ENCODE assay signal across 8 mouse cellular contexts in genomic region chr7:19084277-19084771, GRCm38 (mm10). TPM values are rescaled to one million over a fixed set of nuclear protein-coding genes. Genes with fewer than 3 reads are reported as not detected.
DNase-seq lines count a peak whose midpoint lies in the region; ATAC-seq and TF ChIP-seq lines count a peak whose summit lies in the region.

No protein-coding gene starts in this region.

- peak; percentile 21; the same call in 1 of the 2 replicates for TF ChIP-seq POLR2A in embryonic fibroblast, embryonic 13.5 days (IDR thresholded peaks at IDR 0.05; ENCODE audit: low read depth, low read length)

- intact Hi-C loops in left cerebral cortex, postnatal 36 days (cut with DNase I), result no loop called here

- no peaks in the 10 kb centered on the region for H3K9me3 ChIP-seq in midbrain, embryonic 13.5 days
- no peaks in the 10 kb centered on the region for H3K9me3 ChIP-seq in midbrain, embryonic 14.5 days (ENCODE audit: control insufficient read depth, low read length)
- H3K9me3 ChIP-seq in liver, embryonic 13.5 days (replicated peaks), result no peaks in the 10 kb centered on the region
- no peaks in the 10 kb centered on the region for H3K9me3 ChIP-seq in forebrain, embryonic 14.5 days (replicated peaks; ENCODE audit: control insufficient read depth, low read length)

- ATAC-seq in midbrain, embryonic 13.5 days, result peak; percentile 5; the same call in 1 of the 2 replicates
- ATAC-seq in midbrain, embryonic 14.5 days (ENCODE audit: low FRiP score, low TSS enrichment), result no peak
- no peak for ATAC-seq in liver, embryonic 13.5 days (ENCODE audit: low read depth)
- no peak for ATAC-seq in forebrain, embryonic 14.5 days
- ATAC-seq in inflammation-experienced regulatory T-cells, adult 6 months, result no peak

- H3K36me3 ChIP-seq in midbrain, embryonic 13.5 days, result peaks cover 78% of the 10 kb centered on the region
- peaks cover 74% of the 10 kb centered on the region for H3K36me3 ChIP-seq in midbrain, embryonic 14.5 days (ENCODE audit: control insufficient read depth, insufficient read depth, low read length)
- H3K36me3 ChIP-seq in liver, embryonic 13.5 days, result peaks cover 42% of the 10 kb centered on the region
- H3K36me3 ChIP-seq in forebrain, embryonic 14.5 days (ENCODE audit: control insufficient read depth, insufficient read depth, low read length), result peaks cover 73% of the 10 kb centered on the region

- H3K4me2 ChIP-seq in midbrain, embryonic 13.5 days (replicated peaks), result no peak overlapping the region
- H3K4me2 ChIP-seq in midbrain, embryonic 14.5 days (ENCODE audit: low read length), result no peak overlapping the region
- H3K4me2 ChIP-seq in liver, embryonic 13.5 days, result peak overlapping the region; percentile 30; the same call in 1 of the 2 replicates
- H3K4me2 ChIP-seq in forebrain, embryonic 14.5 days (ENCODE audit: low read length), result no peak overlapping the region

- TF ChIP-seq CTCF in embryonic fibroblast, embryonic 13.5 days (IDR thresholded peaks at IDR 0.05; ENCODE audit: borderline replicate concordance, insufficient read depth, low read length), result no peak

- WGBS in midbrain, embryonic 13.5 days, result 79% methylated on average over 6 of the region's 6 CpGs
- WGBS in midbrain, embryonic 14.5 days, result 70% methylated on average over 6 of the region's 6 CpGs
- 28% methylated on average over 6 of the region's 6 CpGs for WGBS in liver, embryonic 13.5 days (ENCODE audit: insufficient replicate concordance)
- 83% methylated on average over 6 of the region's 6 CpGs for WGBS in forebrain, embryonic 14.5 days

- no peak for DNase-seq in midbrain, embryonic 14.5 days
- DNase-seq in liver, embryonic 13.5 days, result no peak
- peak; percentile 81 to 85 for DNase-seq in spleen, postnatal 36 days (ENCODE audit: low spot score in 2 of 2)
- no peak for DNase-seq in forebrain, embryonic 14.5 days (ENCODE audit: low spot score)
- no peak for DNase-seq in left cerebral cortex, postnatal 36 days (ENCODE audit: low spot score in 2 of 2)

- no peak overlapping the region for H3K4me3 ChIP-seq in midbrain, embryonic 13.5 days (replicated peaks)
- no peak overlapping the region for H3K4me3 ChIP-seq in midbrain, embryonic 14.5 days (replicated peaks; ENCODE audit: low read depth, low read length)
- no peak overlapping the region; the same call in 1 of the 2 replicates for H3K4me3 ChIP-seq in embryonic fibroblast, embryonic 13.5 days (ENCODE audit: insufficient read depth, low read length)
- H3K4me3 ChIP-seq in liver, embryonic 13.5 days (replicated peaks), result peak overlapping the region; percentile 22
- no peak overlapping the region for H3K4me3 ChIP-seq in forebrain, embryonic 14.5 days (ENCODE audit: low read depth, low read length)

- H3K27ac ChIP-seq in midbrain, embryonic 13.5 days, result no peak overlapping the region
- H3K27ac ChIP-seq in midbrain, embryonic 14.5 days (replicated peaks; ENCODE audit: low read depth, low read length), result no peak overlapping the region
- H3K27ac ChIP-seq in embryonic fibroblast, embryonic 13.5 days (ENCODE audit: insufficient read depth, low read length), result peak overlapping the region; percentile 32
- no peak overlapping the region; the same call in 1 of the 2 replicates for H3K27ac ChIP-seq in liver, embryonic 13.5 days
- H3K27ac ChIP-seq in forebrain, embryonic 14.5 days (ENCODE audit: low read depth, low read length), result no peak overlapping the region

- H3K27me3 ChIP-seq in midbrain, embryonic 13.5 days, result no peaks in the 10 kb centered on the region
- H3K27me3 ChIP-seq in midbrain, embryonic 14.5 days (ENCODE audit: control insufficient read depth, insufficient read depth, low read length), result no peaks in the 10 kb centered on the region
- H3K27me3 ChIP-seq in liver, embryonic 13.5 days, result peaks cover 71% of the 10 kb centered on the region
- H3K27me3 ChIP-seq in forebrain, embryonic 14.5 days (replicated peaks; ENCODE audit: control insufficient read depth, insufficient read depth, low read length), result no peaks in the 10 kb centered on the region

- peaks cover 25% of the 10 kb centered on the region for H3K4me1 ChIP-seq in midbrain, embryonic 13.5 days (replicated peaks)
- H3K4me1 ChIP-seq in midbrain, embryonic 14.5 days (ENCODE audit: control insufficient read depth, insufficient read depth, low read length), result no peaks in the 10 kb centered on the region
- no peaks in the 10 kb centered on the region; the same call in 1 of the 2 replicates for H3K4me1 ChIP-seq in embryonic fibroblast, embryonic 13.5 days (ENCODE audit: control insufficient read depth, insufficient read depth, low read length)
- H3K4me1 ChIP-seq in liver, embryonic 13.5 days (replicated peaks), result peaks cover 75% of the 10 kb centered on the region
- no peaks in the 10 kb centered on the region for H3K4me1 ChIP-seq in forebrain, embryonic 14.5 days (ENCODE audit: control insufficient read depth, insufficient read depth, low read length)

- H3K9ac ChIP-seq in midbrain, embryonic 13.5 days (replicated peaks), result peak overlapping the region; percentile 11; the same call in 1 of the 2 replicates
- no peak overlapping the region for H3K9ac ChIP-seq in midbrain, embryonic 14.5 days (replicated peaks; ENCODE audit: low read length)
- H3K9ac ChIP-seq in liver, embryonic 13.5 days, result peak overlapping the region; percentile 41
- no peak overlapping the region for H3K9ac ChIP-seq in forebrain, embryonic 14.5 days (ENCODE audit: low read length)

RNA-seq across cellular contexts. Expression of gene Dmpk, which starts 0.7 kb away (rescaled TPM):
- 8.8 and 15.6 TPM in 2 replicates for polyA plus RNA-seq in midbrain, embryonic 13.5 days (2015; fragmentation: Nextera tagmentation; extraction: Ambion mirVana)
- 9.8 and 13.2 TPM in 2 replicates for polyA plus RNA-seq in midbrain, embryonic 14.5 days (2014; fragmentation: Nextera tagmentation; extraction: Ambion mirVana)
- 75.4 and 114 TPM in 2 replicates for polyA plus RNA-seq in embryonic fibroblast, embryonic 13.5 days (2011; ENCODE audit: insufficient read length, low read depth, missing spikeins)
- 8.5 and 10.1 TPM in 2 replicates for polyA plus RNA-seq in liver, embryonic 13.5 days (2015; fragmentation: Nextera tagmentation; extraction: Ambion mirVana)
- polyA plus RNA-seq in forebrain, embryonic 14.5 days (2014; fragmentation: Nextera tagmentation; extraction: Ambion mirVana), result 4.4 and 7.8 TPM in 2 replicates
- 10 to 100 TPM; 21.4 to 40.2 TPM for total RNA-seq in left cerebral cortex, postnatal 36 days (2021)
- not detected for polyA plus RNA-seq in inflammation-experienced regulatory T-cells, adult 6 months (2017; shearing (Covaris generic))

RNA-seq across cellular contexts. Expression of gene Dmwd, which starts 8.3 kb away (rescaled TPM):
- polyA plus RNA-seq in midbrain, embryonic 13.5 days (2015; fragmentation: Nextera tagmentation; extraction: Ambion mirVana), result 25.3 TPM in 2 replicates
- 33.2 and 39.2 TPM in 2 replicates for polyA plus RNA-seq in midbrain, embryonic 14.5 days (2014; fragmentation: Nextera tagmentation; extraction: Ambion mirVana)
- 39.0 and 47.0 TPM in 2 replicates for polyA plus RNA-seq in embryonic fibroblast, embryonic 13.5 days (2011; ENCODE audit: insufficient read length, low read depth, missing spikeins)
- polyA plus RNA-seq in liver, embryonic 13.5 days (2015; fragmentation: Nextera tagmentation; extraction: Ambion mirVana), result 3.2 and 4.2 TPM in 2 replicates
- 28.0 and 29.1 TPM in 2 replicates for polyA plus RNA-seq in forebrain, embryonic 14.5 days (2014; fragmentation: Nextera tagmentation; extraction: Ambion mirVana)
- 100 to 1,000 TPM; 146 to 148 TPM for total RNA-seq in left cerebral cortex, postnatal 36 days (2021)
- under 1 TPM in 1 of 3 experiments, not detected in 2; 0.27 TPM for polyA plus RNA-seq in inflammation-experienced regulatory T-cells, adult 6 months (2017; shearing (Covaris generic))

RNA-seq across cellular contexts. Expression of gene Six5, which starts 10.1 kb away (rescaled TPM):
- 2.7 and 3.2 TPM in 2 replicates for polyA plus RNA-seq in midbrain, embryonic 13.5 days (2015; fragmentation: Nextera tagmentation; extraction: Ambion mirVana)
- 1.5 and 2.5 TPM in 2 replicates for polyA plus RNA-seq in midbrain, embryonic 14.5 days (2014; fragmentation: Nextera tagmentation; extraction: Ambion mirVana)
- polyA plus RNA-seq in embryonic fibroblast, embryonic 13.5 days (2011; ENCODE audit: insufficient read length, low read depth, missing spikeins), result 7.4 and 11.4 TPM in 2 replicates
- 0.67 and 0.82 TPM in 2 replicates for polyA plus RNA-seq in liver, embryonic 13.5 days (2015; fragmentation: Nextera tagmentation; extraction: Ambion mirVana)
- polyA plus RNA-seq in forebrain, embryonic 14.5 days (2014; fragmentation: Nextera tagmentation; extraction: Ambion mirVana), result 2.4 and 3.5 TPM in 2 replicates
- total RNA-seq in left cerebral cortex, postnatal 36 days (2021), result 1 to 10 TPM; 1.6 to 2.6 TPM
- 1 to 10 TPM in 2 of 3 experiments, under 1 TPM in 1; 0.15 to 1.2 (median 1.0) TPM for polyA plus RNA-seq in inflammation-experienced regulatory T-cells, adult 6 months (2017; shearing (Covaris generic))

RNA-seq across cellular contexts. Expression of gene Rsph6a, which starts 29.8 kb away (rescaled TPM):
- polyA plus RNA-seq in midbrain, embryonic 13.5 days (2015; fragmentation: Nextera tagmentation; extraction: Ambion mirVana), result 0.09 TPM in 1 of 2 replicates, not detected in the other
- 0.12 and 0.21 TPM in 2 replicates for polyA plus RNA-seq in midbrain, embryonic 14.5 days (2014; fragmentation: Nextera tagmentation; extraction: Ambion mirVana)
- polyA plus RNA-seq in embryonic fibroblast, embryonic 13.5 days (2011; ENCODE audit: insufficient read length, low read depth, missing spikeins), result not detected in 2 replicates
- polyA plus RNA-seq in liver, embryonic 13.5 days (2015; fragmentation: Nextera tagmentation; extraction: Ambion mirVana), result not detected in 2 replicates
- polyA plus RNA-seq in forebrain, embryonic 14.5 days (2014; fragmentation: Nextera tagmentation; extraction: Ambion mirVana), result not detected in 2 replicates
- under 1 TPM in 1 of 2 experiments, not detected in 1; 0.25 TPM for total RNA-seq in left cerebral cortex, postnatal 36 days (2021)
- not detected for polyA plus RNA-seq in inflammation-experienced regulatory T-cells, adult 6 months (2017; shearing (Covaris generic))

RNA-seq across cellular contexts. Expression of gene Gm4969, which starts 33.8 kb away (rescaled TPM):
- polyA plus RNA-seq in midbrain, embryonic 13.5 days (2015; fragmentation: Nextera tagmentation; extraction: Ambion mirVana), result 1.6 and 1.9 TPM in 2 replicates
- polyA plus RNA-seq in midbrain, embryonic 14.5 days (2014; fragmentation: Nextera tagmentation; extraction: Ambion mirVana), result 5.2 and 5.8 TPM in 2 replicates
- polyA plus RNA-seq in embryonic fibroblast, embryonic 13.5 days (2011; ENCODE audit: insufficient read length, low read depth, missing spikeins), result not detected in 2 replicates
- 0.17 and 0.30 TPM in 2 replicates for polyA plus RNA-seq in liver, embryonic 13.5 days (2015; fragmentation: Nextera tagmentation; extraction: Ambion mirVana)
- polyA plus RNA-seq in forebrain, embryonic 14.5 days (2014; fragmentation: Nextera tagmentation; extraction: Ambion mirVana), result 2.2 and 3.3 TPM in 2 replicates
- under 1 TPM; 0.37 to 0.41 TPM for total RNA-seq in left cerebral cortex, postnatal 36 days (2021)
- polyA plus RNA-seq in inflammation-experienced regulatory T-cells, adult 6 months (2017; shearing (Covaris generic)), result under 1 TPM in 1 of 3 experiments, not detected in 2; 0.11 TPM

Comparison
In these comparisons a context has a peak if more than half of its experiments do, and no peak if none do; other contexts are left out.
1. H3K9ac ChIP-seq: peak in midbrain, embryonic 13.5 days (single experiment) and liver, embryonic 13.5 days (single experiment); none in midbrain, embryonic 14.5 days (single experiment) and forebrain, embryonic 14.5 days (single experiment).
2. DNase-seq: peak in spleen, postnatal 36 days (2 of 2); none in midbrain, embryonic 14.5 days (single experiment), liver, embryonic 13.5 days (single experiment), forebrain, embryonic 14.5 days (single experiment) and left cerebral cortex, postnatal 36 days (0 of 2).